Mouse (Mus musculus) testis, postnatal 14 days (tissue): Measurements from ENCODE around the gene Slc11a1.
"Not testable (repeated sequence)": the region's sequence is repeated elsewhere in the genome, so short reads cannot be mapped to it uniquely, and the experiment has no call there.

Source experiments
- DNase-seq: peaks from one replicate; pipeline ENCODE4 v3.0.0; 2021; ENCODE audit warnings: low spot score

Slc11a1 gene

DNA sequence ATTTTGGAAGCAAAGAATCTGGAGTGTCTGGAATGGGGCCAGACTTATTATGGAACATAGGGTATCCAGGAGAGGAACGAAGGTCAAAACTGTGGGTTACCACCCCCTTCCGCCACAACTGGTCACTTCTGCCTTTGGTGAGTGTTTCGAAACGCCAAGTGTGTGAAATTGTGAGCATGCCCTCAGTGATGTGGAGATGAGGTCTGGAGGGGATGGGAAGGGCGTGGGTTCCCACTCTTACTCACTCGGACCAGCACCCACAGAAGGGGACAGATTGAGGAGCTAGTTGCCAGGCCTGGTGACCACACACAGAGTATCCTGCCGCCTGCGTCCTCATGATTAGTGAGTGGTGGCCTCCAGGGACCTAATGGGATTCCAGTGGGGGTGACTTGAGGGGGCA lies at the start of gene Slc11a1:
TSS of gene Slc11a1 (plus strand) at position 216 of the 400 bp plus-strand sequence.
- no peak for DNase-seq

DNA sequence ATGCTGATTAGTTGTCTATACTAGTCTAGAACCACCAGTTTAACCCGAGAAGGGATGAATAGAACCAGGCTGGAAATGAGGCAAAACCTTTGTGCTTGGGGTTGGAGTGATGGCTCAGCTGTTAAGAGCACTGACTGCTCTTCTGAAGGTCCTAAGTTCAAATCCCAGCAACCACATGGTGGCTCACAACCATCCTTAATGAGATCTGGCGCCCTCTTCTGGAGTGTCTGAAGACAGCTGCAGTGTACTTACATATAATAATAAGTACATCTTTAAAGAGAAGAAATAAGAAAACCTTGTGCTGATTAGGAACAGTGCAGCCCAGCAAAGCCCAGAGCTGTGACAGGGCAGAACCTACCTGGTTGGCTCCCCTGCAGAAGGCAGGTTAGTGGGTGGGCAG lies 48.1 kb upstream of the Slc11a1 start:
- not testable (repeated sequence) for DNase-seq

DNA sequence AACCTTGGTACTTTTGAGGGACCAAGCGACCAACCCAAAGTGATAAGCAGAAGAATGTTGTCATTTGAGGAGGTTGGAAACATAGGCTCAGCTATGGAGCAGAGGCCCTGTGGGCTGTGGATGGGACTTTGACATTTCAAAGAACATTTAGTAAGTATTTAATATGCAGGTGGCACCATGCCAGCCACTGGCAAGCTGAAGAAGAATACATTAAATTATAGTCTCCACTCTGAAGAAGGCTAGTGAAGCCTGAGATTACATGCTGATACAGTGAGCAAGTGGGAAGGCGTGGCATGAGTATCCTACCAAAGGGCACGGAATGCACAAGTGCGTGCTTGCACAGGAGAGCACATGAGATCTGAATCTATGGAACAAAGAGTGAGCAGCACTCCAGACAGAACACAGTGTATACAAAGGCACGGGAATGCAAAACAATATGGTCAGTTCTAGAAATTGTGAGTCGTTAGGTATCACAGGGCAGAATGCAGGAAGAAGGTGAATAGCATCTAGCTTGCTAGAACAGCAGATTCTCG lies 45.0 kb upstream of the Slc11a1 start:
- no peak for DNase-seq

DNA sequence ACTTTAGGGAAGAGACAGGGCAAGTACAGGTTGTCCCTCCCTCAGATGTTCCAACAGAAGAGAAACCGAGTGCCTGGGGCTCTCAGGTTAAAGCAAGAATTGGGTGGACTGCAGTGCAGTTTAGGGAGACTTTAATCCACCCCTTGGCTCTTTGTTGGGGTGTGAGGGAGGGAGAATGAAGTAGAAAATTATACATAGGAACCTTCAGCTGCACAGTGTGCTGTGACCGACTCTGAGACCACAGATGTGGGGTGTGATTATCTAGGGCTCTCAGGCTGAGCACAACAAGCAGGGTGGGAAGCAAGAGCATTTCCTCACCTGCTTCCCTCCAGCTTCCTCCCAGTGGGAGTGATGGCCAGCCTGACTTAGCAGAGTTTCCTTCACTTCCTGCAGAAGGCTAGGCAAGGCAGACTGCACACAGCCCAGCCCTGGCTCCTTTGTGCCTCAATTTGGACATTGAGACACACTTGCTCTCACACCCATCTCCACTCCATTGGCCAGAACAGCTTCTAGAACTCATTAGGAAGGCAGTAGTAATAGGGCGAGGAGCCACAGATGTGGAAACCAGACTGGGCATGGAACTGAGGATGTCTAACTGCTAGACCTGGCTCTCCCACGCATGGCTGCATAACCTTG lies 43.8 kb upstream of the Slc11a1 start:
- no peak for DNase-seq

DNA sequence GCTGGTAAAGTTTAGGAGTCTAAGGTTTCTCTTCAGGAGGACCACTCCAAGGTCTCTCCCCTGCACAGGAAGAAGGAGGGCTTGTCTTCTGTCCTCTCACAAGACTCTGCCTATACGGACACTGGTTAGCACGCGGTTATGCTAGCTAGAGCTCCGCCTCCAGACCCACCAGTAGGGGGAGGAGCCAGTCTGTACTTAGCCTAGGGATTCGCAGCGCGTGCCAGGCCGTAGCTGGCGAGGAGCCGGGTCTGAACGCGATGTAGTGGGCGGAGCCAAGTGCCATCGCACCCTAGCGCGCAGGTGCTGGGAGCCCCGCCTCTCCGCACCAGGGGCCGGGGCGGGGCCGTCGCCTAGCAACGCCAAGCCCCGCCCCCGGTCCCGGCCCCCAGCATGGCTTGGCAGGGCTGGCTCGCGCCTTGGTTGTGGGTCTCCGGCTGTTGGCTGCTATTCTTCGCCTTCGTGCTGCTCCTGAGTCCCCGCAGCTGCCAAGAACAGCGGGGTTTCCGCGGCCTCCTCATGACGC lies 42.7 kb upstream of the Slc11a1 start:
- DNase-seq, result peak; percentile 94

DNA sequence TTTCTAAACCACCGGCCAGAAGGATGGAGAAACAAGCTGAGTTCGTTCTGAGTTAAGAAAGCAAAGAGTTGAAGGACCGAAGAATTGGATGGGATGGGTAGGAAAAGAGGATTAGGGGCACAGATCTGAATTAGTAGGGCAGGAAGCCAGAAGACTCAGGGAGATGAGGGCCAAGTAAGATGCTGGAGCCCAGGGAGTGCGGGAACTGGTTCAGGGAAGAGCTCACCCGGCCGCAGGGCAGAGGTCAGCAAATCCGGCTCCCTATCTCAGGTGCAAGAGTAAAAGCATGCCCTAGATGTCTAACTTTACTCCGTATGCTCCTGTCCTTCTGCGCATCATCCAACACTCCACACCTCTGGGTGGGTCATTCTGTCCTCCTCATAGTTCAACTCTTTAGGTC lies 42.1 kb upstream of the Slc11a1 start:
- no peak for DNase-seq

DNA sequence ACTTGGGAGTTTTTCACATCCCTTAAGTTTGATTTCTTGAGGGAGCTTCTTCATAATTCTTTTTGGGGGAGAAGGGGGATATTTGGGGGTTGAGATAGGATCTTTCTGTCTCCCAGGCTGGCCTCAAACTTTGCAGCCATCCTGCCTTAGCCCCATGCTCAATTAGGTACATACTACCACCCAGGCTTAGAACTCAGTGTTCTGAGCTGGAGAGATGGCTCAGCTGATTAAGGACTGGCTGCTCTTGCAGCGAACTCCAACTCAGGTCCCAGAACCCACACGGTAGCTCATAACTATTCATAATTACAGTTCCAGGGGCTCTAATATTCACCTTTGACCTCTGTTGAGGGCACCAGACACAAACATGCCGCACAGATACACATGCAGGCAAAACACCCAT lies 40.4 kb upstream of the Slc11a1 start:
- DNase-seq, result no peak

DNA sequence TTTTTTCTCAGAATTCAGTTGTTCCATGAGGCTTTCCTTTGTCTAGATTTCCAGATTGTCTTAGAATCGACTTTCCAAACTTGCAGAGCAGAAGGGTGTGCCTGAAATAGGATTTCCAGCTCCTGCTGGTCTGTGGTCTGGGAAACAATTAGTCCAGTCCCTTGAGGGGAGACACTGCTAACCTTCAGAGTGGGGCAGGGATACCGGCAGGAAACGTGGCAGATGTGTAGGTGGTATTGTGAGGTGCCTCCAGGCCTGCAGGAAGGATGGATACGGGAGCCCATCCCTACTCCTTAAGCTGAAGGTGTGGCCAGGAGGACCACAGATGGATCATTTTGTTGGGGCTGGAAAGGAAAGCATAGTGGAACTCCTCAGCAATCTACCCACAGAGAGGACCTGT lies 40.0 kb upstream of the Slc11a1 start:
- no peak for DNase-seq

DNA sequence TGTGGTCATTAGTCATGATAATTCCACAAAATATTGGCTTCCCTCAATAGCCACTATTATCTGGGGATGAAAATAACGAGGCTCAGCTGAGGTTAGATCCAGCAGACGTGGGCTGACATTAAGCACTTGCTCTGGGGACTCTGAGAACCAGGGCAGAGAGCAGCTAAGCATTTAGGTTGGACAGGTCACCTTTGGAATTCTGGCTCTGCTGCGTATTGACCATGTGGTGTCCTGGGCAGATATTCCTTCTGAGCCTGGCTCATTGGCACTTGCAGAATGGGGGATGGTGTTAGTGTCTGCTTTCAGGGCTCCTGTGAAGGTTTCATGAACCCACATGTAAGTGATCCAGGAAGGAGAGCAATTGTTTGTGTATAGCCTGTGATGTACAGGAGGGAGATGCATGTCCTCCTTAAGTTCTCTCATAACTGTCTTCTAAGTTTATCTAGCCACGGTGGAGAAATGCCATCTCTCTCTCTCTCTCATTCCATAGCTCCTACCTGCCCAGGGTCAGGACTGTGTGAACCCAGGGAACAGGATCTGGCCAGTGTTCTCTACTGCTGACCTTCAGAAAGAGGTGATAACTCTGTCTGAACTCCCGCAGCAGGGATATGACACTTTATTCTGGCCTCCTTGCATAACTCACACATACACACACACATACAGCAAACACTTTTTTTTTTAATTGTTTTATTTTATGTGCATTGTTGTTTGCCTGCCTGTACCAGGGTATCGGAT lies 39.4 kb upstream of the Slc11a1 start:
- no peak for DNase-seq

DNA sequence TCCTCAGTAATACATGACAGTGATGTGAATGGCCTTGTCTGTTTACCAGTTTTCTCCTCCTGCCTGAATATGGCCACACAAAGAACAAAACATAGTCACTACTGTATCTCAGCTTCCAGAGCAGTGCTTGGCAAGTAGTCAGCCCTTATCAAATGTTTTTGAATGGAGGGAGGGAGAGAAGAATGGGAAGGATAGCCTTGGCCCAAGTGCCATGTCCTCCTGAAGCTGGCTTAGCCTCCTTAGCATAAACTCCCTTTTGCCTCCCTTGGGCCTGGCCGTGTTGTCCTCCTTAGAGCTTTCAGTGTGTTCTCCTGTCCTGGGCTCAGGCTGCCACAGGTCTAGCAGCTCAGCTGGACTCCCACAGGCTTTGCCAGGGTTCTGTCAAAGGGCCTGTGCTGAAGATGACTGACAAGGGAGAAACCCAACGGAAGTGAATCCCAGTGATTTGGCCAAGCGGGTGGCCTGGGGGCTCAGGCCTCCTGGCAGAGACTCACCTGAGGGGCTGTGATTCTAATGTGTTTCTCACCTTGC lies 37.7 kb upstream of the Slc11a1 start:
- peak; percentile 79 for DNase-seq

DNA sequence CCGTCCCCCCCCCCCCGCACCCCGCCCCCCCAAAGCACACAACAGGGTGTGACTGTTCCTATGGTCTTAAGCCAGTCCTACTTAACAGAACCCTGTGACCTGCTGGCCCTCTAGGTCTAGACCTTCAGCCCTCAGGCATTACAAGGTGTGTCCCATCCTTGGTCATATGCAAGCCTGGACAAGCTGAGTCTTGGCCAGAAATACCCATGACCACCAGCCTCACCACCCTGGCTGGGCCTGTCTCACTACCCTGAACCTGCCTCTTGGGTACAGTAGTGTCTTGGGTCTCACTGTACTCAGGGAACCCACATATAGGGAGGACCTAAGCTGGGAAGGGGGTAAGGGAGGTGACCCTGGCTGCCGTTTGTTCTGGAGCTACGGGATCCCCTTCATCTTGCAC lies 37.0 kb upstream of the Slc11a1 start:
- DNase-seq, result no peak

DNA sequence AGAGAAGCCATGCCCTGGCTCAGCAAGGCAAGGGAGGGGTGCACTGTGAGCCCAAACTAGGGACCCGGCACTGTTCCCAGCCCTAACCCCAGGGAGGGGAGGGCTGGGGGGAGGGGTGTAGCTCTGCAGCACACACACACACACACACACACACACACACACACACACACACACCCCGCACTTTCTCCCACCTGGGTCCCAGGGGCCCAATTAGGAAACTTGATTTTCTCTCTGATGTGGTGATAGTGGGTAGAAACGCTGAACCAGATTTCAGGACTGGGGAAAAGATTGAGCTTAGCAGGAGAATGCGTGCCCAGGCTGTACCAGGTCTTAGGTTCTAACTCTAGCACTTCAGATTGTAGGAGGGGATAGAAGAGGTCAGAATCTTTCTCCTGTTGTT lies 36.4 kb upstream of the Slc11a1 start:
- no peak for DNase-seq

DNA sequence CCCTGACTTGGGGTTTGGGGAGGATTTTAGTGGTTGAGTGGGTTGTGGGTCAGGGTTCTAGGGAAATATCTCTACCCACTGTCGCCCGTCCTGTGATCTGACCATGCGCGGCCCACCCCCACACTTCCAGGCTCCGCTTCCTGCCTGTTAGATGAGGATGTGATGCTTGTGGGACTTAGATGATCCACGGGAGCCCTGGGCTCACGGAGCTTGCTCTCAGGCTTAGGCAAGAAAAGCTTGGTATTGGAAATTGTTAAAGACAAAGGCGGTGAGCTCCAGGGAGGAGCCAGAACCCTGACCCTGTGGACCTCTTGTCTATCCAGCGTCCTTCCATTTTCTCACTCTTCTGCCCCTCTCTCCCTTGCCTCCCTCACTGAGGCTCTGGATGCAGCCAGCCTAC lies 35.1 kb upstream of the Slc11a1 start:
- no peak for DNase-seq

DNA sequence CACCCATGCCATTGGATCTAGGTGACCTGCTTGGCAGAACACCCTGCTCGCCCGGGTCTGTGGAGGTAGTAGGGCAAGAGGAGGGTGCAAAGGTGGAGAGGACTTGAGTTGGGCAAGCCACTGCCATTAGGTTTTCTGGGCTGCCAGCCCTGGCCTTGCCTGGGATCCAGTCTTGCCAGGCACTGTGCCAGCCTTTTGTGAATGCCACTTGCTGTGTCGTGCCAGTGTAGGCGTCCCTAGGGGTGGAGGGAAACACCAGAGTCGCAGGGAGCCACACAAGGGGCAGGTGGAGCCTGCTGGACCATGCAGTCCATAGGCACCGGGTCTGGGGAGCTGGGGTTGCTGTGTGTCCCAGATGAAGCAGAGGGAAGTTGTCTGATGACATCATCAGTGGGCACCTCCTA lies 34.6 kb upstream of the Slc11a1 start:
- DNase-seq, result peak; percentile 61

DNA sequence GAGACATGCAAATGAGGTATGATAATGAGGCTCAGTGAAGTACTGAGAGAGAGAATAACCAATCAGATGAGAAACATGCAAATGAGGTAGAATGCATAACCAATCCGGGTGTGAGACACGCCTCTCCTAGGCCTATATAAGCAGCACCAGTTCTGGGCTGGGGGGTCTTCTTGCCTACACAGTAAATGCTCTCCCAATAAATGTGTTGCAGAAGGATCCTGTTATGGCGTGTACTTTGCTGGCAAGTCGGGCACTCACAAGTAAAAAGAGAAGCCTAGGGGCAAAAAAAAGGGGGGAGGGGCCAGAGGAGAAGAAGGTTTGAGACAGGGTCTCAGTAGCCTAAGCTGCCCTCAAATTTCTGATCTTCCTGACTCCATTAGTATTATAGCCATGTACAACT lies 34.0 kb upstream of the Slc11a1 start:
- not testable (repeated sequence) for DNase-seq

DNA sequence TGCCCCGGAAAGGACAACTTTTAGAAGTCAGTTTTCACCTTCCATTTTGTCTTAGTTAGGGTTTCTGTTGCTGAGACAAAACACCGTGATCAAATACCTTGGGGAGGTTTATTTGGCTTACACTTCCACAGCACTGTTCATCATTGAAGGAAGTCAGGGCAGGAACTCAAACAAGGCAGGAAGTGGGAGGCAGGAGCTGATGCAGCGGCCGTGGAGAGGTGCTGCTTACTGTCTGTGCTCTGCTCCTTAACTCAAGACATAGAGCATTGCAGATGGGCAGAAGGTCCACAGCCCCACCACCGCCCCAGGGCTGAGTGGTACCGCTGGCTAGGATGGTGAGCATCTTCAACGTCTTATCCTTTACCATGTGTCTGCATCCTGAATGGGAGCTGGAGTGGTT lies 33.1 kb upstream of the Slc11a1 start:
- no peak for DNase-seq

DNA sequence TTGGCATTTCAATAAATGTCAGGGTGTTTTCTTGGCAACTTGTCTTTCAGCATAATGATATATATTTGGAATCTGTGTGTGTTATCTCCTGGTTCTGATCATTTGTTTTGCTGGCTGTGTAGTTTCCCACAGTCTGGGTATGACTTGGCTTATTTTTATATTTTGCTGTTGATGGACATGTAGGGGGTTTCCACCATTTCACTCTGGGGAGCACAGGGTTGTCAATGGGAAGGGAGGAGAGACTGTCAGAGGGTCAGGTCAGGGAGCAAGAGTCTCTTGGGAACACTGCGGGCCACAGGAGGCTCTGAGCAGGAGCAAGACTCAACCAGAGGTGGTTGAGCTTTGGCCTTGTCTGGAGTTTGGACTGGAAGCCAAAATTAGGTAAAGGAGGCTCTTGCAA lies 32.7 kb upstream of the Slc11a1 start:
- no peak for DNase-seq

DNA sequence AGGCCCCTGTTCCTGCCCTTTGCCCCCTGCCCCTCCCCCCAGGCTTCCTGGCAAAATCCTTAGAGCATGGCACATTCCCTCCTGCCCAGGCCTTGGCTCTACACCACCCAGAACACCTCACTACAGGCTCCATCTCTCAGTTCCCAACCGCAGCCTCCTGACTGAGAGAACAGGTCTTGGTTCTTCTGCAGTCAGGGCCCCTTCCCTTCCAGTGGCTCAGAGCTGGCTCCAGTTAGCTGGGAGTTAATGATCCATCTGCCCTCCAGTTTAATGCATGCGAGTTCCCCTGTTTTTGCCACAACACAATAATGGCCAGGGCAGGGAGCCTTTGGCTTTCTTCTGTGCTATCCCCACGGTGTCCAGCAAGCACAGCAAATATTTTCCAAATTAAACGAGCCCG lies 31.8 kb upstream of the Slc11a1 start:
- no peak for DNase-seq

DNA sequence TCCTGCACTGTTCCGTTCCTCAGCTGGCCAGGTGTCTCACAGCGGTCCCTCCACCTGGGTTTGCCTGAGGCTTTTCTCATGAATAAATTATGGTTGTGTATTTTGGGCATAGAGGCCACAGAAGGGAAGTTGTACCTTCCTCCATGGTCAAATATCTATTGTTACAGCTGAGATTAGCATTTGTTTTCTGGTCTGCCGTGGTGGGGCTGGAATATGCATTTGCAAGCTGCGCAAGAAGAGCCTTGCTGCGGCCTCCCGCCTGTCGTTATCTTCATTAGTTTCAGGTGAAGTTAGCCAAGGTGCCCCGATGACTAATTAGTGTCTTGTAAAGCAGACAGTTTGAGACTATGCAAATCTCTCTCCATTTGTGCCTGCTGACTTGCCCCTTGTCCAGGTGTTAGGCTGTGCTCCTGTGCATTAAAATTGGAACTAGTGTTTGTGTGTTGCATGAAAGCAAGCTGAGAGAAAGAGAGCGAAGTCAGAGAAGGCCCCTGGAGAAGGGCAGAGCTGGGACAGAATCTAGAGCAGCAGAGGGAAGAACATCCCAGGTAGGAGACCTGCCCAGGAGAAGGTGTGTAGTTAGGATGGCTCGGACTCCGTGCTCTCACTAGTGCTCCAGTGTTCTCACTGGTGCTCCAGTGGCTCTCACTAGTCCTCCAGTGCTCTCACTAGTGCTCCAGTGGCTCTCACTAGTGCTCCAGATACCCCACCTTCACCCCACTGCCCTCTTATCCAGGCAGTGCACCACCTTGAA lies 30.7 kb upstream of the Slc11a1 start:
- DNase-seq, result no peak

DNA sequence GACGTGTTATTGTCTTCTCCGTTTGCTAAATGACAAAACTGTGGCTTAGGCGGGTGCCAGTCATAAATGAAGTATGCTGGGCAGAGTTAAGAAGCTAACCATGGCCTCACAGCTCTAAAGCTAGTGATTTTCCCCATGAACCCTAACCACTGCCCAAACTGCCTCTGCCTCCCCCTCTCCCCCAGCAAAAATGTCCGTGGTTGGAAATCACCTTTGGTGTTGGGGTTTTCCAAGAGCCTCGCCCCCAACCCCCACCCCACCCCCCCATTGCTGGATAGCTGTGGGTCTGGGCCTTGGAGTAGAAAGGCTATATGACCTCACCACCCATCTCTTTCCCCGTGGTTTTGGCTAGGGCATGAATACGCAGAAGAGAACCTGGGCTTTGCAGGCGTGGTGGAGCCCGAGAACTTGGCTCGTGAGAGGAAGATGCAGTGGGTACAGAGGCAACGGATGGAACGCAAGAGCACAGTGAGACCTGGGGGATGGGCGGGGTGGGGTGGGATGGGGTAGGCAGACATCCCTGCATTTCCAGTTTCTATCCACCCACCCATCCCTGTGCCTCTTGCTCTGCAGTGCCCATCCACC lies 23.7 kb upstream of the Slc11a1 start:
- DNase-seq, result no peak

DNA sequence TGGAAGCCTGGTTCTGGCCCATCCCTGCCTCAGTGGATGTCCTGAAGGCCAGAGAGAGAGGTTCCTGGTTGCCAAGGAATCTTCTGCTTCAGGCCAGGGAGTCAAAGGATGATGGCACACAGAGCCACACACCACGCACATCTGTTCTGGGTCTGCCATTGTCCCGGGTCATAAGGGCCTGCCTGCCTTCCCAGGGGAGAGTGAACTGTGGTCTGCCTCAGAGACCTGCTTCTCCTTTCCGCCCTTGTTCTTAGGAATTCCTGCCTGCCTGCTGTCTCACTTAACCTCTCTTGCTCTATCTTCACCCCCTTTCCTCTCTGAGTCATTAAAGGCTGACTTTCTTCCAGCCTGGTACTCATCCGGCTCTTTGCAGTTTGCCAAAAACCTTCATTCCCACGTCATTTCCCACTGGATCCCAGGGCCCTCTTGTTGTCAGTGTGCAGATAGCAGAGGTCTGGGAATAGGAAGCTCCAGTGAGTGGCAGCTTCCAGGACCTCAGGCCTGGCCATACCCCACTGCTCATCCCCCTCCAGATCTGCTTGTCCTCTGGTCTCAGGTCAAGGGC lies 22.4 kb upstream of the Slc11a1 start:
- DNase-seq, result no peak
